Mouse (Mus musculus) 3T3-L1 (cell line): ENCODE measurements around the gene Ntpcr.

ENCODE experiments used
- DNase-seq: peaks from one replicate; pipeline ENCODE4 v3.0.0-alpha.2; 2015; ENCODE audit warnings: low read depth, low spot score

Gene Ntpcr

DNA sequence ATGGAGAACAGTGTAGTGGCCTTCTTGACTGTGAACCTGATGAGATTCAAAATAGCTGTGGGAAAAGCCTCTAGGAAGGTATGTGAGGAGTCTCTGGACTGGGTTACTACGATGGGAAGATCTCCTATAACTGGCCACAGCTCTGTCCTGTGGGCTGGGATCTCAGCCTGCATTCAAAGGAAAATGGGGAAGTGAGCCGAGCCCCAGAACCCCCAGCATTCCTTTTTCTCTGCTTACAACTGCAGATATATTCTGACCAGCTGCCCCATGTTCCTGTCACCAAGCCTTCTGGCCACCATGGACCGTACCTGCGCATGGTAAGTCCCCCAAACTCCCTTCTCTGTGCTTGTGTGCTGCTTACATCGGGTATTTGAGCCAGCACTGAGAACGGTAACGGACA is at the start of gene Ntpcr:
TSS of gene Ntpcr (plus strand) at position 218 of the 400 bp plus-strand sequence.
- no peak for DNase-seq

DNA sequence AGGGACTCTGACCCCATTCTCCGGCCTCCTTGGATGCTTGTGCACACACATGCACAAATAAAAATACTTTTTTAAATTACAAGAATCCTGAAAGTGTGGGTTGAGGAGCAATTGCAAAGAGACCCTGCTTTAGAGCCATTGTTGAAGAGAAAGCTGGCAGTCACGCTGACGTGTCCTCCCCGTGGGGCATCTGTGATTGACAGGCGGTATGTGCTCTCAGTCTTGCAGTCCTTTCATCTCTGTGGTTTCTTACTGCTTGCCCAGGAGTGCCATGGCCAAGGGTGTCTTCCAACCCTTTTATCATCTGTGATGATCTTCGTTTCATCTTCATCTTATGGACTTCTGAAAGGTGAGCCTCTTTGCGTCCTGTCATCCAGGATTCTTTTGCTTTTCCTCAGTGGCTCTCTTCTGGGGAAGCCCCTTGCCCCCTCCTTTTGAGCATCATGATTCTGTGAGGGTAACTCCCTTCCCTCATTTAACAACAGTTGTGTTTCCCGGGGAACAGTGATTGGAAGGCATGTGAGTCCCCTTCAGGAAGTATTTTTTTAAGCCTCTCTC is 48.8 kb upstream of the Ntpcr start:
- no peak for DNase-seq

DNA sequence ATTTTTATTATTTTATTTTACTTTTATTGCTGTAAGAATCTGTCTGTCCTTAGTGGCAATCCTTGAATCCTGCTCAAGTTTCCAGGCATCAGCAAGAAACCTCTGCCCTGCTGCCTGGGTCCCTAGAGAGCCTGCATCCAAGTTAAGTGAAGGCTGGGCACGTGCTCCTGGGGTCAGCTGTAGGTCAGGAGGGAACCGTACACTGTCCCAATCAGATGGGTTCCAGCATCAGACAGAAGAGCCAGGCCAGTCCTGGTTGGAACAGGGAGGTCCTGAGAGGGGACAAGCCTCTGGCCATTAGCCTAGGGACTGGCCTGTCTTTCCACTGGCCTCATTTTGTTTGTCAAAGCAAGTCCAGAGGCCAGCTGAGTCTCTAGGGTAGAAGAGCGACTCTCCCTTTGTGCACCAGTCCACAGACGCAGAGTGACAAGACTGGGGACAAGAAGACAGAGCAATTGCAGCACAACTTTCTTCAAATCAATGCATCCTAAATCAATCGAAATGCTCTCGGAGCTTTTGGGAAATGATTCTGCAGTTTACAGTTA is 44.5 kb upstream of the Ntpcr start:
- no peak for DNase-seq

DNA sequence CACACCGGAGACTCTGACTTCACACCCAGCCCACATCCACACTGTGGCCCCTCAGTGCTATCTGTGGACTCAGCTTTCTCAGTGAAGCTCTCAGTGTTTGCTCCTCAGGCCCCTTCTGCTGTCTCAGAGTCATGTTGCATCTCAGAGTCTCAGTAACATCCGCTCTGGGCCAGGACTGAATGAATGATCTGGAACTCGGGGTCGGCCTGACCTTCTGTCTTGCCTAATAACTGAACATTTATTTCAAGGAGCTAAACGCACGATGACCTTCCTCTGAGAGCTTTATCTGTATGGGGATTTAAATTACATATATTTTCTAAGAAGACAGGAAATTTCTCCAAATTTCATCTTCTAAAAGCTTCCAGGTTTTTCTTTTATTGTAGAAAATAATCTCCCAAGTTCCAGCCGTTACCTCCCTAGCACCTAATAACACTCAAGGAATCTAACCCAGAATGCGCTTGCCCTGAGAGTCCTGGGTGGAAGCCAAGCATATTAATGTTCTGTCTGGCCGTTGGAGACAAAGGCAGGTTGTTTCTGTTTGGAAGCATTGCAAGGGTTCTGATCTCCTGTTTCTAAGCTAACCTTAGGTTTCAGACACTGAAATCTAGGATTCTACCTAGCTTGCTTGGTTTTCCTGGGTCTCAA is 43.4 kb upstream of the Ntpcr start:
- DNase-seq: no peak

DNA sequence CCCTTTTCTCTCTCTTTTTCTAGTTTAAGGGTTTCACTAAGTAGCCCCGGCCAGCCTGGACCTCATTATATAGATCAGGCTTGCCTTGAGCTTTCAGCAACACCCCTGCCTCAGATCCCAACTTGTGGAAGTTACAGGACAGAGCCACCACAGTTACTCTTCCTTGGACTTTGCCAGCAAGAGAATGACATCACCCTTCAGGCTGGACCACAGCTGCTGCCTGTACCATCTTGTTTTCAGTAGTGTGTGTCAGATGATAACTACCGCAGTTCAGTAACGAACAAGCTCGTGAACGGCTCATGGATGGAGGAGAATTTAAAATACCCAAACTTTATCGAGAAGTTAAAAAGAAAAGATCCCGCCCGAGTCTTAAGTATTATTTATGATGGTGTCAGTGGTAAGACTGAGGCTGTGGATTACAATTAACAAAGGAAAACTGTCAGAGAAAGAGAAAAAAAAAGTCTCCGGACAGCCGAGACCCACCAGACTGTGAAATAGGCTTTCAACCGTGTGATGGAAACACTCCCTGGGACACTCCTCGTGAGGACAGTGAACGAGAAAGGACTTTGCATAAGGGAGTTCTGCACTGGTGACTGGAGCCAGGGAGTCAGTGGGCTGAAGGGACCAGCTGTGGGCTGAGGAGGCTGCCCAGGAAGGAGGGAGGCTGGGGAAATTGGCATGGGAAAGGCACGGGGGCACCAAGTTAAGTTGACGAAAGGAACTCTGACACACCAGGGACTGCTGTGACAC is 39.4 kb upstream of the Ntpcr start:
- no peak for DNase-seq

DNA sequence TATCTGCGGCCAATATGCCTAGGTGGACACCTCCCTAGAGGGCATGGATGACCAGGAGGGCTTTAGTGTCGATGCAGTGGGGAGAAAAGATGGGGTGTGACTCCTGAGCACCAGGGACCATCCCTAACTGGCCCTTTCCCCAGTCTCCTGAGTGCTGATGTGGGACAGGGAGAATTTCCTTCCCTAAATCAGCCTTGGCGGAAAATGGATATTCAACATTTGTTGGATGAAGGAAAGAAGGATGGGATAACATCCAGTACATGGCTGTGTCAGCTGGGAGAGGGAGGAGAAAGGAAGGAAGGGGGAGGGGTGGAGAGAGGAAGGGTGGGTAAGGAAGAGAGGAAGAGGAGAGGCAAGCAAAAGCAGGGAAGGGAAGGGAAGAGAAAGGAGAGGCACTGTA is 38.8 kb upstream of the Ntpcr start:
- DNase-seq: no peak

DNA sequence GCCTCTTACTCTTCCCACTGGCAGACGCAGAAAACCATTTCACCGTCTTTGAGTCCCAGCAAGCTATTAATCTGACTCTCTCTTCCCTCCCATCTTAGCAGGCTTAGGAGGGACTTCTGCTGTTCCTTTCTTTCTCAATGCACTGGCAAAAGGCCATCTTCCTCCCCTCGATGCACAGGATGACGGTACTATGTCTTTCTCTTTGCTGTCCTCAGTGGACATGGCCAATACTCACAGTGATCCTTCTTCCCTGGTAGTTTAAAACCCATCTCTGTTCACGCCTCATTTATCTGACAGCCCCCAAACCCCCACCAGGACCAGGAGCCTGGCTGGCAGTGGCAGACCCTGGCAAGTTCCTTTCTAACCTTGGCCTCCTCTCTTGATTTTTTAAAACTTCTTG is 37.3 kb upstream of the Ntpcr start:
- DNase-seq: no peak

DNA sequence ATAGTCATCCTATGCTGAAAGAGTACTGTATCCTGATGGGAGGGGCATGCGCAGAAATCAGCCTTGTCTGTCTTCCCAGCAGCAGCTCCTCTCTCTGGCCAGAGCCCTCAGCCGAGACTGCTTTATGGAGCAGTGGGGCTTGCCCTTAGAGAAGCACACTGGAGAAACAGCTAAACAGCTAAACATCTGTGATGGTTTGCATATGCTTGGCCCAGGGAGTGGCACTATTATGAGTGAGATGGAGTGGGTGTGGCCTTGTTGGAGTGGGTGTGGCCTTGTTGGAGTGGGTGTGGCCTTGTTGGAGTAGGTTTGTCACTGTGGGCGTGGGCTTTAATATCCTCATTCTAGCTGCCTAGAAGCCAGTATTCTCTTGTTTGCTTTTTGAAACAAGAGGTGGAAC is 36.6 kb upstream of the Ntpcr start:
- DNase-seq: no peak

DNA sequence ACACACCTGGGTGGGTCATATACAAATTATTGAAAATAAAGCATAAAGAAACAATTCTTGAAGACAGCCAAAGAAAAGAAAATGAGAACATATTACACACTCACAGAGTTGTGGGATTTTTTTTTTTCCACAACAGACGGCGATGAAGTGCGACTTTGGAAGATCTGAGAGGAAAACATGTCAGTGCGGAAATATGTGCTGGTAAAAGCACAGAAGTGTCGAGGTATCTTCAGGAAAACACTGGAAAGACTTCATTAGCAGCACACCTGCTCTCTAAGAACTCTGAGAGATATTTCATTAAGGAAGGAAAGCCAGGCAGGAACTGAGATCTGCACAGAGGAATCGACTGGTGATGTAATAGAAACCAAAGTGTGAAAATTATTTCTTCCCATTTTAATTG is 33.8 kb upstream of the Ntpcr start:
- no peak for DNase-seq

DNA sequence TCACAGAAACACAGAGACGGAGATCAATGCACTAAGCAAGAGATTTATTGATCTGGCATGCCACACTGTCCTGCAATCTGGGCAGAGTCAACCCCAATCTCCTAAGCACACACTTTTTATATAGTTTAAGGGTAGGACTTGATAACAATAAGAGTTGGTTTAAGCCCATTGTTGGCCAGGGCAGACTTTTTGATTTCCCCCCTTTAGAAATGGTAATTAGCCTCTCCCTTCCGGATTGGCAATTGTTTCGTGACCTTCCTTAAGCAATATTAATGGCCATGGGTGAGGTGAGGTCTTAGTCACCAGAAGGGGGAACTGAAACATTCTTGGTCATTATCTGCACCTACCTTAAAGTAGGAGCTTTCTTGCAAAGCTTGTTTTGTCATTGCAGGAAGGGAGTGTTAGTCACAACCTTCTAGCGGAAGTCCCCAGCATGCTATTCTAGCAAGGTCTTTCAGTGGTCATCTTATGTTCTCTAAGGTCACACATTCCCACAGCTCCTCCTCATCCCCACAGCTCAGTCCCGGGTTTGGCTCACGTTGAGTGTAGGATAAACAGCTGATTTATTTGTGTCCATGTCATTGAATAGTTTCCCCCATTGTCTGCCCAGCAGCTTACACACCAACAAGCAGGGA is 30.3 kb upstream of the Ntpcr start:
- no peak for DNase-seq

DNA sequence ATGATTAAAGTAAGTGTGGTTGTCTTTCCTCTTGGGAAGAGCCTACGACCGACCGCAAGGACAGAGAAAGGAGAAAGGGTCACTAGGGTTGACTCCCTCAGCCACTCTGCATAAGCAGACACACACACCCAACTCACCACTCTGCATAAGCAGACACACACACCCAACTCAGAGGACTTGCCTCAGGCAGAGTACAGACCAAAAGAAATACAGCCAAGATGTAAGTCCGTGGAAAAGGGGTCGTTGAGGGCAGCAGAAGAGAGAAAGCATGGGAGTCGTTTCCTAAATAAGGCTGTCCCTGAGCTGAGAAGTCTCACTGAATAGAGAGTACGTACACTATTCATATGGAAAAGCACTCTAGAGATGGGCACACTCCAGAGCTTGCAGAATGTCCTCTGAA is 29.4 kb upstream of the Ntpcr start:
- no peak for DNase-seq

DNA sequence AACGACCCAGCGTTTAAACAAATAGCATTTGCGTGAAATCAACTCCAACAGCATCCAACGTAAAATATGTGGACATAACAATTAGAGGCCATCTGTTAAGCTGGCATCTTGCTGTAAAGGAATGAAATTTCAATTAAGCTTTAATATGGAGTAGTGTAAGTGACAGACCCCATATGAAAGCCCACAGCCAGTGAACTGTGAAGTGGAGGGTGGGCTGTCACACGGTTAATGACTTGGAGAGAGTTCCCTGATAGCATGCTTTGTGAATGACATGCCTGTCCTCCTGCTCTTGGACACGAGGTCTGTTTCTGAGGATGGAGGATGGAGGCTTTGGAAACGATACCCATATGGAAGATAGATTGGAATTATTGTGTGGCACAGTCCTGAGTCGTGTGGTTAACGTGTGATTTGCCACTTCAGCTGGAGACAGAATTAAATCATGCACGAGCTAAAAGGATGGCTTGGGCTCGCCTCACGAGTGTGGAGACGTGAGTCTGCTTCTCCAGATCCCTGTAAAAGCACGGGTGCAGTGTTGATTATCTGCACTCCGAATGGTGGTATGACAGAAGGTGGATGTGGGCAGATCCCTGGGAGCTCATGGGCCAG is 26.8 kb upstream of the Ntpcr start:
- DNase-seq: no peak

DNA sequence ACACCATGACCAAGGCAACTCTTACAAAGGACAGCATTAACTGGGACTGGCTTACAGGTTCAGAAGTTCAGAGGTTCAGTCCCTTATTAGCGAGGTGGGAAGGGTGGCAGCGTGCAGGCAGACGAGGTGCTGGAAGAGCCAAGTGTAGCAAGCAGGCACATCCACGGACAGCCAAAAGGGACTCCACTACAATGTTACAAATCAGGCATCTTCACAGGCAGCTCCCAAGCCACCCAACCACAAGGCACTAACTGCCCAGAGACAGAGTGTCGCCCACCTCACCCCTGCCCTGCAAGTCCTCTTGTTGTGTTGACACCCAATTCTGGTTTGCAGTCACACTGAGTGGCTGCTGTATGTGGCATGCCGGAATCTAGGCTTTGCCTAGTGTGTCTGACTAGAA is 25.3 kb upstream of the Ntpcr start:
- no peak for DNase-seq

DNA sequence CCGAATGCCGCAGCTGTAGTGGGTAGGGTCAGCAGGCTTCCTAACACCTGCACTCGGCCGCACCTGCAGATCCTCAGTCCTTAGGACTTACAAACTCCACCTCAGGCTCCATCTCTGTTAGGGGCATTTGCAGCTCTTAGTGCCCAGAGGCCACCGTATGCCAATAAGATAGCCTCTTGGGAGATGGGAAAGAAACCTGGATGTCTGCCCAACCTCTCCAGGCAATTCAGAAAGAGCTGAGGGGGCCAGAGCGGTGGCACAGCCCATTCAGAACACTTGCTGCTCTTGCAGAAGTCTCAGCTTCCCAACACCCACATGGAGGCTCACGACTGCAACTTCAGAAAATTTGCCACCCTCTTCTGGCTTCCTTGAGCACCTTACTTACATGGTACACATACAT is 23.9 kb upstream of the Ntpcr start:
- no peak for DNase-seq

DNA sequence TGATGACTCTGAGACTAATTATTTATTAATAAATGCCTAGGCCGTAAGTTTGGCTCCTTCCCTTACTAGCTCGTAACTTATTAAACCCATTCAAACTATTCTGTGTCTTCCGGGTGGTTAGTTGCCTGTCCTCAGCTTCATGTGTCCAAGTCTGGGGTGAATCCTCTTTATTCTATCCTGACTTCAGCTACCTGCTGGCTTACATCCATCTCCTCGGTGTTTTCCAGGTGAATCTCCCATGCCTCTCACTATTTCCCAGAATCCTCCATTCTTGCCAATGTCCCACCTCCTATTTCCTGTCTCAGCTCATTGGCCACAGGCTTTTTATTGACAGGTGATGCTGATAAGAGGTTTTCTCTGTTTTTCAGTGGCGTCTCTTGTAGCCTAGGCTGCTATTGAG is 20.6 kb upstream of the Ntpcr start:
- no peak for DNase-seq

DNA sequence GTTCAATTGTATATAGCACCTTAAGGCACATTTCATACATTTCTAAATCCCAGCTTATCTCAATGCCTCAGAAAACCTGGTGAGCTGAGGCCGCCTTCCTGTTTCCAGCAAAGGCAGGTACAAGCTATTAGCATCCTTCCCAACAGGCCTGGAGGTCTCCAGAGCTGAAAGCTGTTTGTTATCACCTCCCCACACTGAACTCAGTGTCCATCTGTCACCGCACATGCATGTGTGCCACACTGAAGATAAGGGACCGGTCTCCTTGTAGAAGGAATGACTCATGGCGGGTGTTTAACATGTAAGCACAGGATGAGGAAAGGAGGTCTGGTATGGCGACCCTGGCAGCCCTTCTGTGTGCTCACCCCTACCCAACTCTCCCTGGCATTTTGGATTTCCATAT is 18.2 kb upstream of the Ntpcr start:
- DNase-seq: no peak

DNA sequence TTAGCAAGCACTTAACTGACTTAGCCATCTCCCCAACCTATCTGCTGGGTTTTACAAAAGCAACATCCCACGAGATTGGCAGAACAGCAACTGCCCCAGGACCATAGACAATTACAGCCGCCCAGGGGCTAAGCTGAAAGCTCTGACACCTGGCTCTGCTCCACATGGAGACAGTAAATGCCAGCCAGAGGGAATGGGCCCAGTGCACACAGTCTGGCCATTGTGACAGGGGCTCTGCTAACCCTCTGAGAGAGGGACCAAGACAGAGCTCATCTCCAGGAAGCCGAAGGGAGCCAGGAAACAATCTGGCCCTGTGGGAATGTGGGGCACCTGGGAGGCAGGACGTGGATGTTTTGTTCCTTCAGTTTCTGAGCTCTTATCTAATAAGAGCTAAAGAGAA is 13.6 kb upstream of the Ntpcr start:
- no peak for DNase-seq

DNA sequence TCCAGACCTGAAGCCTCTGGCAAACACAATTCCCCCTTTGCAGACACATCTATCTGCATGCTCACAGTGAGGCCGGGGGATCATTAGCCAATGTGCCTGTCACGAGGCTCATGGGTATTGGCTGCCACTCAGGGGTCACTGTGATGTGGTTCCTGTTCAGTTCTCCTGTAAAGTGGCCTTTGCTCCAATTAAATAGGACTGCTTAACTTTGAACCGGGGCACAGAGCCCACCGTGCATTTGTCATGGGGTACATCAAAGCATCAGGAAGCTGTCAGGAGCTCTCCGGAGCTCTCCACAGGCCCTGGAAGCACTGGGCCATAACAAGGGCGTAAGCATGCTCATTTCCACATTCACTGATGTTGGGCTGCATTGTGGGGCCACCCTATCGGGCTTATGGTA is 13.2 kb upstream of the Ntpcr start:
- DNase-seq: no peak

DNA sequence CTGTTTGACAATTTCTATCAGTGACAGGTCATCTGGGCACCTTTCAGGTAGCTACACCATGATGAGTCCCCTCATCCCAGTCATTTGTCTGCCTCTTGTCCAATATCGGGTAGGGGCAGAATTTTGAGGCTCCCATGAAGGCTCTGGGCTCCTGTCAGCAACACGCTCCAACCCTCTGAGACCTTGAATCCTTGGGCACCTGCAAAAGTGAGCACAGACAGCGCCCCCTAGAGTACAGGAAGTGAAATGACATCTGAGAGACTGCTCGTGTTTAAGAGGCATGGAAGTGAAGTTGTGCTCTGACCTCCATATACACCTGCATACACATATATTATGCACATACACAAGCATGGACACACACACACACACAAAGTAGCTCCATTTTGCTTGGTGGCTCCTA is 10.8 kb upstream of the Ntpcr start:
- DNase-seq: peak; percentile 40

DNA sequence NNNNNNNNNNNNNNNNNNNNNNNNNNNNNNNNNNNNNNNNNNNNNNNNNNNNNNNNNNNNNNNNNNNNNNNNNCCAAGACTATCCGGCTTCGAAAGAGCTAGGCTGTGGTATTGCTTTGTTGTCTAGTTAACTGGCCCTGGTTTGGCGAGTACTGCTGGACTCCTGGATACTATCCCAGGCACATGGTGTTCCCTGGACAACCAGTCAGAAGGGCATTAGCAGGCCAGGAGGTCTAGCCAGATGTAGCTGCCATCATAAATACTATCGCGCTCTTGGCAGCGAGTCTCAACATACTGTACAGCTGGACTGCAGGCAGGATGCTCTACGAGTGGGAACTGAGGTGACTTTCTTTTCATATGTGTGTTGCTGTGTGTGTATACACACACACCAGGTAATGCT is 7.1 kb upstream of the Ntpcr start:
- peak; percentile 59 for DNase-seq

DNA sequence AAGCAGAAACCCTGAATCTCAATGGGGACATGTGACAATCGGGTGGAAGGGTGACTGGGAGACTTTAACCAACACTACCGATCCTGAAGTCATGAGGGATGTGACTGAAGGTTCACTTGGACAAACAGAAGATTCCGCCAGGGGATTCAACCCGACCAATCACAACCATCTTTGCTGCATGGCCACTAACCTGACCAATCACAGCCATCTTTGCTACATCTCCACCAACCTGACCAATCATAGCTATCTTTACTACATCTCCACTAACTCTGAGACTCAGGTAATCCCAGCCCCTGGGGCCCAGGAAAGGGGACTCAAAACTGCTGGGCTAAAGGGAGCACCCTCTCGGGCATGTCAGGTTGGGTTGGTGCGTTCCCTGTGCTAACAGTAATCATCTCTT is 6.3 kb upstream of the Ntpcr start:
- no peak for DNase-seq
